In genomic region chr10:128243252-128243651, GRCm38 (mm10) we compare ENCODE assay signal across 40 mouse cellular contexts. TPM values are rescaled to one million over a fixed set of nuclear protein-coding genes. Genes with fewer than 3 reads are reported as not detected.
A peak's percentile ranks its signal among the peaks of the same experiment; 100 is the strongest.
DNase-seq lines count a peak whose midpoint lies in the region; ATAC-seq lines count a peak whose summit lies in the region.
"Had no signal": no experiment of that assay in that cellular context is flagged by ENCODE, and none has a peak within 500 bp of the region (broad histone marks: within the 10 kb centered on the region; RNA-seq: fewer than 3 reads in every experiment).

No protein-coding gene starts in this region.

- 85% methylated on average over 8 of the region's 8 CpGs for WGBS in embryonic facial prominence, embryonic 15.5 days
- WGBS in heart, embryonic 15.5 days, result 77% methylated on average over 8 of the region's 8 CpGs
- WGBS in midbrain, embryonic 14.5 days, result 94% methylated on average over 8 of the region's 8 CpGs

- H3K9me3 ChIP-seq in embryonic facial prominence, embryonic 15.5 days (replicated peaks), result no peaks in the 10 kb centered on the region
- no peaks in the 10 kb centered on the region for H3K9me3 ChIP-seq in heart, embryonic 15.5 days (replicated peaks)
- no peaks in the 10 kb centered on the region for H3K9me3 ChIP-seq in midbrain, embryonic 14.5 days (ENCODE audit: control insufficient read depth, low read length)
- H3K9me3 ChIP-seq: embryonic facial prominence, embryonic 12.5 days; hindbrain, embryonic 15.5 days; midbrain, embryonic 13.5 days had no signal

- no peaks in the 10 kb centered on the region for H3K4me1 ChIP-seq in embryonic facial prominence, embryonic 15.5 days
- peaks cover 7% of the 10 kb centered on the region for H3K4me1 ChIP-seq in heart, embryonic 15.5 days (replicated peaks)
- H3K4me1 ChIP-seq in midbrain, embryonic 14.5 days (ENCODE audit: control insufficient read depth, insufficient read depth, low read length), result no peaks in the 10 kb centered on the region
- H3K4me1 ChIP-seq: hindbrain, embryonic 15.5 days had no signal

- intact Hi-C loops in heart, postnatal 25 days (cut with DNase I), result no loop called here

- peaks cover 78% of the 10 kb centered on the region for H3K36me3 ChIP-seq in embryonic facial prominence, embryonic 15.5 days
- peaks cover 56% of the 10 kb centered on the region for H3K36me3 ChIP-seq in heart, embryonic 15.5 days
- H3K36me3 ChIP-seq in midbrain, embryonic 14.5 days (ENCODE audit: control insufficient read depth, insufficient read depth, low read length), result peaks cover 63% of the 10 kb centered on the region

- 0 out of 2 replicates have a peak overlapping the region, but pooled peaks have one; percentile 7 for H3K27ac ChIP-seq in embryonic facial prominence, embryonic 15.5 days (replicated peaks)
- H3K27ac ChIP-seq in heart, embryonic 15.5 days, result peak overlapping the region; percentile 34
- no peak overlapping the region for H3K27ac ChIP-seq in midbrain, embryonic 14.5 days (replicated peaks; ENCODE audit: low read depth, low read length)
- H3K27ac ChIP-seq: embryonic facial prominence, embryonic 12.5 days; gastrocnemius, adult 2 months; hindbrain, embryonic 15.5 days; liver, embryonic 14.5 days; macrophage; midbrain, embryonic 13.5 days had no signal

- ATAC-seq in embryonic facial prominence, embryonic 15.5 days (ENCODE audit: insufficient number of reproducible peaks, low FRiP score, low TSS enrichment, low read depth), result no peak
- ATAC-seq in heart, embryonic 15.5 days (replicated peaks; ENCODE audit: insufficient number of reproducible peaks, insufficient read depth, low FRiP score, low read depth), result no peak
- no peak for ATAC-seq in midbrain, embryonic 14.5 days (ENCODE audit: low FRiP score, low TSS enrichment)
- ATAC-seq: forebrain, embryonic 16.5 days; inflammation-experienced regulatory T-cells, adult 6 months; midbrain, embryonic 13.5 days; Patski had no signal

- no peak overlapping the region for H3K9ac ChIP-seq in embryonic facial prominence, embryonic 15.5 days
- H3K9ac ChIP-seq in heart, embryonic 15.5 days, result no peak overlapping the region
- no peak overlapping the region for H3K9ac ChIP-seq in midbrain, embryonic 14.5 days (replicated peaks; ENCODE audit: low read length)
- H3K9ac ChIP-seq: embryonic facial prominence, embryonic 12.5 days; hindbrain, embryonic 15.5 days; liver, embryonic 14.5 days; midbrain, embryonic 13.5 days had no signal

- no peak overlapping the region for H3K4me3 ChIP-seq in embryonic facial prominence, embryonic 15.5 days (replicated peaks)
- H3K4me3 ChIP-seq in heart, embryonic 15.5 days, result no peak overlapping the region
- H3K4me3 ChIP-seq in midbrain, embryonic 14.5 days (replicated peaks; ENCODE audit: low read depth, low read length), result no peak overlapping the region
- H3K4me3 ChIP-seq: embryonic facial prominence, embryonic 12.5 days; erythroblast, embryonic 14.5 days; gastrocnemius, adult 2 months; hindbrain, embryonic 15.5 days; midbrain, embryonic 13.5 days had no signal

- DNase-seq in heart, adult 18-20 months, result peak; percentile 30 to 56
- no peak for DNase-seq in heart, postnatal 25 days (ENCODE audit: low spot score)
- DNase-seq in heart, postnatal 4 days, result peak; percentile 45
- DNase-seq in layer of hippocampus, adult 8-10 months (ENCODE audit: low spot score in 2 of 2), result no peak
- DNase-seq in midbrain, embryonic 14.5 days, result no peak
- DNase-seq: adrenal gland, postnatal 10 days; cerebellum, adult 11 months; cerebellum, adult 9-10 months; cerebellum, postnatal 36 days; gastrocnemius, adult 2 months; gastrocnemius, postnatal 36 days; kidney, adult 18-20 months; layer of hippocampus, adult 9-11 months; liver; lung, adult 2 months; lung, postnatal 10 days; right cerebral cortex, postnatal 14 days; thymus, postnatal 14 days had no signal

- no peak overlapping the region for H3K4me2 ChIP-seq in embryonic facial prominence, embryonic 15.5 days (replicated peaks)
- no peak overlapping the region for H3K4me2 ChIP-seq in heart, embryonic 15.5 days
- H3K4me2 ChIP-seq in midbrain, embryonic 14.5 days (ENCODE audit: low read length), result no peak overlapping the region
- H3K4me2 ChIP-seq: embryonic facial prominence, embryonic 12.5 days; hindbrain, embryonic 15.5 days; midbrain, embryonic 13.5 days had no signal

- no peaks in the 10 kb centered on the region for H3K27me3 ChIP-seq in embryonic facial prominence, embryonic 15.5 days
- H3K27me3 ChIP-seq in heart, embryonic 15.5 days, result no peaks in the 10 kb centered on the region
- H3K27me3 ChIP-seq in midbrain, embryonic 14.5 days (ENCODE audit: control insufficient read depth, insufficient read depth, low read length), result no peaks in the 10 kb centered on the region
- H3K27me3 ChIP-seq: embryonic facial prominence, embryonic 12.5 days; hindbrain, embryonic 15.5 days; midbrain, embryonic 13.5 days; Patski had no signal

RNA-seq across cellular contexts. Expression of gene Apon, which starts 10.6 kb away (rescaled TPM):
- total RNA-seq in heart, adult 18-20 months (2021), result not detected
- under 1 TPM in 1 of 2 experiments, not detected in 1; 0.18 TPM for total RNA-seq in heart, postnatal 25 days (2021)
- polyA plus RNA-seq in embryonic facial prominence, embryonic 15.5 days (2015; fragmentation: Nextera tagmentation; extraction: Ambion mirVana), result 0.27 TPM in 1 of 2 replicates, not detected in the other
- 0.10 and 0.14 TPM in 2 replicates for polyA plus RNA-seq in heart, embryonic 15.5 days (2015; fragmentation: Nextera tagmentation; extraction: Ambion mirVana)
- total RNA-seq in heart, postnatal 4 days (2021), result under 1 TPM in 1 of 2 experiments, not detected in 1; 0.29 TPM
- not detected for total RNA-seq in layer of hippocampus, adult 8-10 months (2022)
- not detected in 2 replicates for polyA plus RNA-seq in midbrain, embryonic 14.5 days (2014; fragmentation: Nextera tagmentation; extraction: Ambion mirVana)
- total RNA-seq: gastrocnemius, adult 2 months; gastrocnemius, postnatal 36 days; hematopoietic stem cell, adult 5-6 weeks; left cerebral cortex, postnatal 14 days; monocyte, adult 5-6 weeks had no signal
- polyA plus RNA-seq: forebrain, embryonic 16.5 days; macrophage; neural tube, embryonic 14.5 days; small intestine, adult 2 months had no signal

RNA-seq across cellular contexts. Expression of gene Timeless, which starts 11.4 kb away (rescaled TPM):
- 1 to 10 TPM; 6.0 to 7.3 TPM for total RNA-seq in heart, adult 18-20 months (2021)
- total RNA-seq in heart, postnatal 25 days (2021), result 1 to 10 TPM; 7.7 to 8.8 TPM
- polyA plus RNA-seq in embryonic facial prominence, embryonic 15.5 days (2015; fragmentation: Nextera tagmentation; extraction: Ambion mirVana), result 43.8 and 48.1 TPM in 2 replicates
- polyA plus RNA-seq in heart, embryonic 15.5 days (2015; fragmentation: Nextera tagmentation; extraction: Ambion mirVana), result 22.3 and 32.1 TPM in 2 replicates
- total RNA-seq in heart, postnatal 4 days (2021), result 10 to 100 TPM; 24.5 to 28.7 TPM
- total RNA-seq in layer of hippocampus, adult 8-10 months (2022), result 1 to 10 TPM; 5.7 to 8.0 (median 7.4) TPM
- 13.5 and 19.5 TPM in 2 replicates for polyA plus RNA-seq in midbrain, embryonic 14.5 days (2014; fragmentation: Nextera tagmentation; extraction: Ambion mirVana)

RNA-seq across cellular contexts. Expression of gene Mip, which starts 17.6 kb away (rescaled TPM):
- total RNA-seq in heart, adult 18-20 months (2021), result not detected
- total RNA-seq in heart, postnatal 25 days (2021), result not detected
- polyA plus RNA-seq in embryonic facial prominence, embryonic 15.5 days (2015; fragmentation: Nextera tagmentation; extraction: Ambion mirVana), result 0.23 and 0.28 TPM in 2 replicates
- polyA plus RNA-seq in heart, embryonic 15.5 days (2015; fragmentation: Nextera tagmentation; extraction: Ambion mirVana), result 0.08 TPM in 1 of 2 replicates, not detected in the other
- total RNA-seq in heart, postnatal 4 days (2021), result not detected
- total RNA-seq in layer of hippocampus, adult 8-10 months (2022), result not detected
- 0.12 and 0.17 TPM in 2 replicates for polyA plus RNA-seq in midbrain, embryonic 14.5 days (2014; fragmentation: Nextera tagmentation; extraction: Ambion mirVana)
- total RNA-seq: adrenal gland, postnatal 10 days; gastrocnemius, adult 2 months; gastrocnemius, postnatal 36 days; left cerebral cortex, postnatal 14 days; MEL; monocyte, adult 5-6 weeks had no signal
- polyA plus RNA-seq: erythroblast, embryonic 14.5 days; forebrain, embryonic 16.5 days; hindbrain, embryonic 15.5 days; inflammation-experienced regulatory T-cells, adult 6 months; kidney, embryonic 16.5 days; lung, adult 2 months; macrophage; neural tube, embryonic 14.5 days; small intestine, adult 2 months; stomach, embryonic 16.5 days had no signal

RNA-seq across cellular contexts. Expression of gene Apof, which starts 25.2 kb away (rescaled TPM):
- not detected for total RNA-seq in heart, adult 18-20 months (2021)
- total RNA-seq in heart, postnatal 25 days (2021), result not detected
- not detected in 2 replicates for polyA plus RNA-seq in embryonic facial prominence, embryonic 15.5 days (2015; fragmentation: Nextera tagmentation; extraction: Ambion mirVana)
- polyA plus RNA-seq in heart, embryonic 15.5 days (2015; fragmentation: Nextera tagmentation; extraction: Ambion mirVana), result 0.13 and 1.2 TPM in 2 replicates
- not detected for total RNA-seq in heart, postnatal 4 days (2021)
- not detected for total RNA-seq in layer of hippocampus, adult 8-10 months (2022)
- not detected in 2 replicates for polyA plus RNA-seq in midbrain, embryonic 14.5 days (2014; fragmentation: Nextera tagmentation; extraction: Ambion mirVana)
- total RNA-seq: gastrocnemius, adult 2 months; gastrocnemius, postnatal 36 days; hematopoietic stem cell, adult 5-6 weeks; left cerebral cortex, postnatal 14 days; megakaryocyte-erythroid progenitor cell, adult 5-6 weeks; MEL; monocyte, adult 5-6 weeks had no signal
- polyA plus RNA-seq: embryonic facial prominence, embryonic 12.5 days; erythroblast, embryonic 14.5 days; forebrain, embryonic 11.5 days; forebrain, embryonic 16.5 days; inflammation-experienced regulatory T-cells, adult 6 months; limb, embryonic 11.5 days; midbrain, embryonic 13.5 days; neural tube, embryonic 14.5 days; small intestine, adult 2 months had no signal

RNA-seq across cellular contexts. Expression of gene Stat2, which starts 27.1 kb away (rescaled TPM):
- total RNA-seq in heart, adult 18-20 months (2021), result 10 to 100 TPM in 1 of 2 experiments, 1 to 10 TPM in 1; 8.3 to 11.3 TPM
- total RNA-seq in heart, postnatal 25 days (2021), result 10 to 100 TPM; 11.7 to 12.3 TPM
- polyA plus RNA-seq in embryonic facial prominence, embryonic 15.5 days (2015; fragmentation: Nextera tagmentation; extraction: Ambion mirVana), result 15.0 and 17.0 TPM in 2 replicates
- 9.6 and 12.3 TPM in 2 replicates for polyA plus RNA-seq in heart, embryonic 15.5 days (2015; fragmentation: Nextera tagmentation; extraction: Ambion mirVana)
- 10 to 100 TPM in 1 of 2 experiments, 1 to 10 TPM in 1; 10.0 TPM for total RNA-seq in heart, postnatal 4 days (2021)
- 10 to 100 TPM; 34.3 to 39.3 (median 37.8) TPM for total RNA-seq in layer of hippocampus, adult 8-10 months (2022)
- polyA plus RNA-seq in midbrain, embryonic 14.5 days (2014; fragmentation: Nextera tagmentation; extraction: Ambion mirVana), result 12.2 and 23.0 TPM in 2 replicates

Comparison
In these comparisons a context has a peak if more than half of its experiments do, and no peak if none do; other contexts are left out.
1. DNase-seq: peak in heart, adult 18-20 months (2 of 2) and heart, postnatal 4 days (single experiment); none in heart, postnatal 25 days (single experiment), layer of hippocampus, adult 8-10 months (0 of 2) and midbrain, embryonic 14.5 days (single experiment).